Mouse (Mus musculus): ENCODE data around the gene Gm7876. TPM values are rescaled to one million over a fixed set of nuclear protein-coding genes. Genes with fewer than 3 reads are reported as not detected.

Gene Gm7876
- polyA plus RNA-seq (2021; fragmentation: Nextera tagmentation), result not detected in 2 replicates
- long read RNA-seq, experiment 1, result 0 reads
- long read RNA-seq, experiment 2, result 0 reads

GRCm38 (mm10) chr14:4708938-4709337 lies at the start of gene Gm7876:
Gene Gm7876, plus strand, starts transcription at chr14:4709238.

GRCm38 (mm10) chr14:4663892-4664291 lies 45.1 kb upstream of the Gm7876 start, which contains the start of gene Gm3239:
Gene Gm3239, plus strand, starts transcription at chr14:4664192.

GRCm38 (mm10) chr14:4726038-4726880 lies 17.2 kb downstream of the Gm7876 start, which contains the start of gene Gm3252:
Gene Gm3252, plus strand, starts transcription at chr14:4726775.

Other genes with a start within 250 kb of the Gm7876 start
- gene Gm3182, start 227.5 kb upstream of the Gm7876 start, polyA plus RNA-seq (2021; fragmentation: Nextera tagmentation), result not detected in 2 replicates
- gene Gm3047, start 153.8 kb upstream of the Gm7876 start, polyA plus RNA-seq (2021; fragmentation: Nextera tagmentation), result not detected in 2 replicates
- gene Gm8159, start 76.9 kb upstream of the Gm7876 start, polyA plus RNA-seq (2021; fragmentation: Nextera tagmentation), result not detected in 2 replicates
- gene Gm3239, start 45.0 kb upstream of the Gm7876 start, polyA plus RNA-seq (2021; fragmentation: Nextera tagmentation), result 0.25 and 0.49 TPM in 2 replicates
- 0.30 and 0.39 TPM in 2 replicates for gene Gm3252, start 17.5 kb downstream of the Gm7876 start, polyA plus RNA-seq (2021; fragmentation: Nextera tagmentation)
- not detected in 2 replicates for gene Gm9602, start 67.1 kb downstream of the Gm7876 start, polyA plus RNA-seq (2021; fragmentation: Nextera tagmentation)
- not detected in 2 replicates for gene Gm3269, start 128.9 kb downstream of the Gm7876 start, polyA plus RNA-seq (2021; fragmentation: Nextera tagmentation)
- gene Gm3264, start 146.3 kb downstream of the Gm7876 start, polyA plus RNA-seq (2021; fragmentation: Nextera tagmentation), result 0.23 TPM in 1 of 2 replicates, not detected in the other
- not detected in 2 replicates for gene Gm3278, start 183.2 kb downstream of the Gm7876 start, polyA plus RNA-seq (2021; fragmentation: Nextera tagmentation)